Mouse (Mus musculus) heart, postnatal 0 days (tissue): ENCODE measurements around the gene Cd244a.

Experiments
- CTCF ChIP-seq: IDR thresholded peaks from 2 replicates; pipeline ENCODE4 v1.5.1; 2016; ENCODE audit warnings: antibody characterized with exemption, control low read depth, low read depth
- EP300 ChIP-seq: IDR thresholded peaks from 2 replicates; pipeline ENCODE4 v1.6.1; 2016; ENCODE audit warnings: antibody characterized with exemption, low read depth

- no peak for TF ChIP-seq CTCF
- no peak for TF ChIP-seq EP300
Observed at GRCm38 (mm10) chr1:171577168-171577567, 18.2 kb downstream of the Cd244a start.
